Mouse (Mus musculus): Measurements from ENCODE around the gene Usp10.
A peak's percentile ranks its signal among the peaks of the same experiment; 100 is the strongest.

Usp10 gene

GRCm38 (mm10) chr8:119955333-119955732, 45.2 kb downstream of the Usp10 start:
- no peak for DNase-seq (ENCODE audit: extremely low read depth, low read depth, low spot score)

GRCm38 (mm10) chr8:119958076-119958475, 47.9 kb downstream of the Usp10 start:
- DNase-seq (ENCODE audit: extremely low read depth, low read depth, low spot score) = no peak

GRCm38 (mm10) chr8:119960531-119961104, 50.5 kb downstream of the Usp10 start:
- no peak for DNase-seq (ENCODE audit: extremely low read depth, low read depth, low spot score)

- no peak for DNase-seq (ENCODE audit: extremely low read depth, low read depth, low spot score)
These were observed 54.7 kb downstream of the Usp10 start for GRCm38 (mm10) chr8:119964859-119965258.

GRCm38 (mm10) chr8:119967435-119967834, 57.3 kb downstream of the Usp10 start:
- DNase-seq (ENCODE audit: extremely low read depth, low read depth, low spot score) = no peak

GRCm38 (mm10) chr8:119970169-119970568, 60.0 kb downstream of the Usp10 start:
- DNase-seq (ENCODE audit: extremely low read depth, low read depth, low spot score) = no peak

GRCm38 (mm10) chr8:119972558-119972957, 62.4 kb downstream of the Usp10 start:
- DNase-seq (ENCODE audit: extremely low read depth, low read depth, low spot score) = no peak

- DNase-seq (ENCODE audit: extremely low read depth, low read depth, low spot score) = no peak
These were observed 68.7 kb downstream of the Usp10 start for GRCm38 (mm10) chr8:119978770-119979381.

GRCm38 (mm10) chr8:119981253-119981652, 71.1 kb downstream of the Usp10 start:
- DNase-seq (ENCODE audit: extremely low read depth, low read depth, low spot score) = no peak

GRCm38 (mm10) chr8:119984085-119984484, 73.9 kb downstream of the Usp10 start:
- DNase-seq (ENCODE audit: extremely low read depth, low read depth, low spot score) = no peak

- no peak for DNase-seq (ENCODE audit: extremely low read depth, low read depth, low spot score)
These were observed 76.0 kb downstream of the Usp10 start for GRCm38 (mm10) chr8:119986174-119986573.

GRCm38 (mm10) chr8:119988087-119988486, 77.9 kb downstream of the Usp10 start:
- no peak for DNase-seq (ENCODE audit: extremely low read depth, low read depth, low spot score)

GRCm38 (mm10) chr8:119992249-119992648, 82.1 kb downstream of the Usp10 start, which contains the start of gene Crispld2:
Gene Crispld2 (plus strand): TSS chr8:119992438.
- no peak for DNase-seq (ENCODE audit: extremely low read depth, low read depth, low spot score)

GRCm38 (mm10) chr8:119994114-119994513, 84.0 kb downstream of the Usp10 start:
- DNase-seq (ENCODE audit: extremely low read depth, low read depth, low spot score) = no peak

- no peak for DNase-seq (ENCODE audit: extremely low read depth, low read depth, low spot score)
These were observed 84.4 kb downstream of the Usp10 start for GRCm38 (mm10) chr8:119994556-119994955.

GRCm38 (mm10) chr8:119997266-119997665, 87.1 kb downstream of the Usp10 start:
- DNase-seq (ENCODE audit: extremely low read depth, low read depth, low spot score) = no peak

GRCm38 (mm10) chr8:120000461-120000860, 90.3 kb downstream of the Usp10 start:
- DNase-seq (ENCODE audit: extremely low read depth, low read depth, low spot score) = no peak

GRCm38 (mm10) chr8:120001712-120002111, 91.6 kb downstream of the Usp10 start:
- DNase-seq (ENCODE audit: extremely low read depth, low read depth, low spot score) = no peak

GRCm38 (mm10) chr8:120002348-120002747, 92.2 kb downstream of the Usp10 start:
- no peak for DNase-seq (ENCODE audit: extremely low read depth, low read depth, low spot score)

- peak; percentile 54 for DNase-seq (ENCODE audit: extremely low read depth, low read depth, low spot score)
These were observed 94.1 kb downstream of the Usp10 start for GRCm38 (mm10) chr8:120004154-120004702.

GRCm38 (mm10) chr8:120004705-120005381, 94.7 kb downstream of the Usp10 start:
- DNase-seq (ENCODE audit: extremely low read depth, low read depth, low spot score) = no peak

- no peak for DNase-seq (ENCODE audit: extremely low read depth, low read depth, low spot score)
These were observed 96.5 kb downstream of the Usp10 start for GRCm38 (mm10) chr8:120006645-120007160.

Data from fat pad, adult 2 months (tissue).